Mouse (Mus musculus): ENCODE measurements at regions not wholly inside any gene's neighbourhood (a gene's known extent, or its start where the extent isn't known, plus 50 kb on each side); places are given as distances from the start of the nearest gene placed in this dataset.
A peak's percentile ranks its signal among the peaks of the same experiment; 100 is the strongest.
"Not testable (repeated sequence)": the region's sequence is repeated elsewhere in the genome, so short reads cannot be mapped to it uniquely, and the experiment has no call there.

GRCm38 (mm10) chr11:12589757-12590373 is 125.1 kb upstream of the Cobl start:
- Histone ChIP-seq H3K4me3 (no peak overlapping the region), H3K4me2 (no peak overlapping the region), H3K4me1 (no peaks in the 10 kb centered on the region), H3K9me3 (0 out of 2 replicates have a peak, but pooled peaks cover 4% of the 10 kb centered on the region), H3K9ac (no peak overlapping the region), H3K27ac (replicated peaks) (no peak overlapping the region), H3K27me3 (replicated peaks) (no peaks in the 10 kb centered on the region), H3K36me3 (no peaks in the 10 kb centered on the region)
- no peak for ATAC-seq (ENCODE audit: extremely low read depth, insufficient number of reproducible peaks, low FRiP score, low TSS enrichment)
- WGBS: 59% methylated on average over 7 of the region's 7 CpGs

GRCm38 (mm10) chr11:12584851-12585680 is 120.3 kb upstream of the Cobl start:
- H3K36me3 ChIP-seq; H3K9ac ChIP-seq; H3K4me1 ChIP-seq; H3K27ac ChIP-seq (replicated peaks); ATAC-seq (ENCODE audit: extremely low read depth, insufficient number of reproducible peaks, low FRiP score, low TSS enrichment); H3K9me3 ChIP-seq; H3K4me2 ChIP-seq; H3K27me3 ChIP-seq (replicated peaks); H3K4me3 ChIP-seq: not testable (repeated sequence)
- WGBS: 54% methylated on average over 2 of the region's 2 CpGs

- no peak overlapping the region for H3K9ac ChIP-seq
- H3K4me1 ChIP-seq: no peaks in the 10 kb centered on the region
- H3K9me3 ChIP-seq: no peaks in the 10 kb centered on the region
- no peaks in the 10 kb centered on the region for H3K36me3 ChIP-seq
- H3K4me3 ChIP-seq: no peak overlapping the region
- no peak overlapping the region for H3K27ac ChIP-seq (replicated peaks)
- WGBS: 43% methylated on average over 14 of the region's 14 CpGs
- no peak for ATAC-seq (ENCODE audit: extremely low read depth, insufficient number of reproducible peaks, low FRiP score, low TSS enrichment)
- H3K4me2 ChIP-seq: no peak overlapping the region
- H3K27me3 ChIP-seq (replicated peaks): no peaks in the 10 kb centered on the region
These were observed 114.3 kb upstream of the Cobl start for GRCm38 (mm10) chr11:12578999-12579576.

GRCm38 (mm10) chr11:12559663-12560062 is 94.9 kb upstream of the Cobl start:
- Histone ChIP-seq H3K9me3 (no peaks in the 10 kb centered on the region), H3K27me3 (replicated peaks) (no peaks in the 10 kb centered on the region), H3K27ac (replicated peaks) (no peak overlapping the region), H3K9ac (no peak overlapping the region), H3K36me3 (no peaks in the 10 kb centered on the region), H3K4me1 (no peaks in the 10 kb centered on the region), H3K4me2 (no peak overlapping the region), H3K4me3 (no peak overlapping the region)
- no peak for ATAC-seq (ENCODE audit: extremely low read depth, insufficient number of reproducible peaks, low FRiP score, low TSS enrichment)
- 65% methylated on average over 5 of the region's 5 CpGs for WGBS

- Histone ChIP-seq H3K27ac (replicated peaks) (no peak overlapping the region), H3K9me3 (no peaks in the 10 kb centered on the region), H3K27me3 (replicated peaks) (no peaks in the 10 kb centered on the region), H3K4me2 (no peak overlapping the region), H3K9ac (no peak overlapping the region), H3K36me3 (no peaks in the 10 kb centered on the region), H3K4me1 (no peaks in the 10 kb centered on the region), H3K4me3 (no peak overlapping the region)
- ATAC-seq (ENCODE audit: extremely low read depth, insufficient number of reproducible peaks, low FRiP score, low TSS enrichment): no peak
- WGBS: 29% methylated on average over 1 of the region's 1 CpGs
These were observed 94.4 kb upstream of the Cobl start for GRCm38 (mm10) chr11:12558995-12559633.

- no peaks in the 10 kb centered on the region for H3K4me1 ChIP-seq
- 68% methylated on average over 8 of the region's 8 CpGs for WGBS
- no peak overlapping the region for H3K4me2 ChIP-seq
- no peaks in the 10 kb centered on the region for H3K36me3 ChIP-seq
- no peak overlapping the region for H3K27ac ChIP-seq (replicated peaks)
- no peaks in the 10 kb centered on the region for H3K27me3 ChIP-seq (replicated peaks)
- no peaks in the 10 kb centered on the region for H3K9me3 ChIP-seq
- H3K9ac ChIP-seq: no peak overlapping the region
- no peak for ATAC-seq (ENCODE audit: extremely low read depth, insufficient number of reproducible peaks, low FRiP score, low TSS enrichment)
- H3K4me3 ChIP-seq: no peak overlapping the region
These were observed 93.4 kb upstream of the Cobl start for GRCm38 (mm10) chr11:12558176-12558575.

GRCm38 (mm10) chr11:12545771-12546170 is 81.0 kb upstream of the Cobl start:
- Histone ChIP-seq H3K4me3 (no peak overlapping the region), H3K9ac (no peak overlapping the region), H3K9me3 (no peaks in the 10 kb centered on the region), H3K4me1 (no peaks in the 10 kb centered on the region), H3K27ac (replicated peaks) (no peak overlapping the region), H3K4me2 (no peak overlapping the region), H3K36me3 (no peaks in the 10 kb centered on the region), H3K27me3 (replicated peaks) (no peaks in the 10 kb centered on the region)
- 73% methylated on average over 1 of the region's 1 CpGs for WGBS
- no peak for ATAC-seq (ENCODE audit: extremely low read depth, insufficient number of reproducible peaks, low FRiP score, low TSS enrichment)

- H3K27ac ChIP-seq (replicated peaks): no peak overlapping the region
- ATAC-seq (ENCODE audit: extremely low read depth, insufficient number of reproducible peaks, low FRiP score, low TSS enrichment): no peak
- H3K36me3 ChIP-seq: no peaks in the 10 kb centered on the region
- H3K4me2 ChIP-seq: no peak overlapping the region
- H3K4me3 ChIP-seq: no peak overlapping the region
- WGBS: 49% methylated on average over 1 of the region's 1 CpGs
- no peaks in the 10 kb centered on the region for H3K27me3 ChIP-seq (replicated peaks)
- no peaks in the 10 kb centered on the region for H3K9me3 ChIP-seq
- no peak overlapping the region for H3K9ac ChIP-seq
- no peaks in the 10 kb centered on the region for H3K4me1 ChIP-seq
These were observed 78.3 kb upstream of the Cobl start for GRCm38 (mm10) chr11:12543042-12543441.

- H3K27ac ChIP-seq (replicated peaks): no peak overlapping the region
- no peaks in the 10 kb centered on the region for H3K9me3 ChIP-seq
- H3K4me1 ChIP-seq: no peaks in the 10 kb centered on the region
- no peaks in the 10 kb centered on the region for H3K36me3 ChIP-seq
- H3K4me3 ChIP-seq: no peak overlapping the region
- no peak overlapping the region for H3K9ac ChIP-seq
- 51% methylated on average over 5 of the region's 5 CpGs for WGBS
- H3K27me3 ChIP-seq (replicated peaks): no peaks in the 10 kb centered on the region
- H3K4me2 ChIP-seq: no peak overlapping the region
- no peak for ATAC-seq (ENCODE audit: extremely low read depth, insufficient number of reproducible peaks, low FRiP score, low TSS enrichment)
These were observed 75.6 kb upstream of the Cobl start for GRCm38 (mm10) chr11:12540333-12540870.

GRCm38 (mm10) chr11:12535063-12535462 is 70.3 kb upstream of the Cobl start:
- Histone ChIP-seq H3K9me3 (no peaks in the 10 kb centered on the region), H3K36me3 (no peaks in the 10 kb centered on the region), H3K4me2 (no peak overlapping the region), H3K9ac (no peak overlapping the region), H3K27me3 (replicated peaks) (no peaks in the 10 kb centered on the region), H3K27ac (replicated peaks) (no peak overlapping the region), H3K4me1 (peaks cover 10% of the 10 kb centered on the region; the same call in 1 of the 2 replicates), H3K4me3 (no peak overlapping the region)
- no peak for ATAC-seq (ENCODE audit: extremely low read depth, insufficient number of reproducible peaks, low FRiP score, low TSS enrichment)
- WGBS: 58% methylated on average over 2 of the region's 2 CpGs

GRCm38 (mm10) chr11:12532288-12532687 is 67.5 kb upstream of the Cobl start:
- Histone ChIP-seq H3K36me3 (no peaks in the 10 kb centered on the region), H3K9ac (no peak overlapping the region), H3K27me3 (replicated peaks) (no peaks in the 10 kb centered on the region), H3K27ac (replicated peaks) (no peak overlapping the region; the same call in 1 of the 2 replicates), H3K9me3 (no peaks in the 10 kb centered on the region), H3K4me1 (peaks cover 10% of the 10 kb centered on the region; the same call in 1 of the 2 replicates), H3K4me2 (no peak overlapping the region), H3K4me3 (no peak overlapping the region)
- 5% methylated on average over 3 of the region's 3 CpGs for WGBS
- peak; percentile 51 for ATAC-seq (ENCODE audit: extremely low read depth, insufficient number of reproducible peaks, low FRiP score, low TSS enrichment)

Measured in heart, embryonic 13.5 days (tissue).